Mouse (Mus musculus): ENCODE measurements at regions not wholly inside any gene's neighbourhood (a gene's known extent, or its start where the extent isn't known, plus 50 kb on each side); places are given as distances from the start of the nearest gene placed in this dataset.

GRCm38 (mm10) chr10:99468971-99469370 is 205.9 kb downstream of the Dusp6 start:
- no peak for DNase-seq

- DNase-seq: no peak
These were observed 208.9 kb downstream of the Dusp6 start for GRCm38 (mm10) chr10:99471832-99472497.

- no peak for DNase-seq
These were observed 209.8 kb downstream of the Dusp6 start for GRCm38 (mm10) chr10:99472806-99473205.

DNA sequence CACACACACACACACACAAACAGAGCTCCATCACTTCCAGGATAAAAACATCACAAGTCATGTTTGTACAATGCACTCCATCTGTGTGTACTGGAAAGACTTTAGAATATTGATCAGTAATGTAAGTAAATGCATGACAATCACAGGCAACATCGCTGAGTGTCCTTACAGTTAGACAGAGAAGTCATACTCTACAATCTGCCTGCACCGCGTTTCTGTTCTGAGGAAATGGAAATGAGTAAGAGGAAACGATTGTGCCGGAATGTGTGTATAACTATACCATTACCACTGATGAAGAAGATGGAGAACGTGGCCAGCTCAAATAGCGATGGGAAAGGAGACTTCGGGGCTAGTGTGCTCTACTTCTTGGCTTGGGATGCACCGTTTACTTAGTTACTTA is 210.7 kb downstream of the Dusp6 start:
- no peak for DNase-seq

DNA sequence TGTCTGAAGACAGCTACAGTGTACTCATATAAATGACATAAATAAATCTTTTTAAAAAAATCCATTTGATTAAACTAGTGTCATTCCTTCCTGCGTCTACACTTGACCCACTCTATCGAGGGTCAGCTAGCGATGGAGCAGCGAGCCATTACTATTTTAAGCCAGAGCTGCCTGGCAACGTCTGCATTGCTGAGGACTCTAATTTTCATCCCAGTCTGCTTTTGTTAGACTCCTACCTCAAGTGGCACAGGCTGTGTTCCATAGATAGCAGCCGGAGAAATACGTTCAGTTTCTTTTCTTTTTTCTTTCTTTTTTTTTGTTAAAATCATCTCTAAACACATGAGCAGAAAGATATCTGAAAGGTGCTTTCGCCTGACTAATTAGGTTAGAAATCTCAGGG is 211.5 kb downstream of the Dusp6 start:
- DNase-seq: no peak

DNA sequence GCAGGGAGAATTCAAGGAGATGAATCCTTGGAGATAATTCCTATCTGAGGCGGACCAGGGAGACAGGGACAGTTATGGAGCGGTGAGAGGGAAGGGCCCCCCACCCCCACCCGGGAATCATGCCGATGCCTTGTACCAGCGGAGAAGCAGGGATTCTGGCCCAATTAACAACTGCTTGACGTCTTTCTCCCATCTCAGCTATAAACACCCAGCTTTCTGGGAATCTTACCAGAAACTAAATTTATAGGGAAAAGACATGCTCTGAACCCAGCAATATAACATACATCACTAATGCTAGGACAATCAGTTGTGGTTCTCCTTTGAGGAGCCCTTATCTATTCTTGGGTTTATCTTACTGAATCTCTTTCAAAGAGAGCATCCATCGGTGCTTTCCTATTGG is 213.2 kb downstream of the Dusp6 start:
- DNase-seq: no peak

GRCm38 (mm10) chr10:99476776-99477175 is 213.7 kb downstream of the Dusp6 start:
- no peak for DNase-seq

DNA sequence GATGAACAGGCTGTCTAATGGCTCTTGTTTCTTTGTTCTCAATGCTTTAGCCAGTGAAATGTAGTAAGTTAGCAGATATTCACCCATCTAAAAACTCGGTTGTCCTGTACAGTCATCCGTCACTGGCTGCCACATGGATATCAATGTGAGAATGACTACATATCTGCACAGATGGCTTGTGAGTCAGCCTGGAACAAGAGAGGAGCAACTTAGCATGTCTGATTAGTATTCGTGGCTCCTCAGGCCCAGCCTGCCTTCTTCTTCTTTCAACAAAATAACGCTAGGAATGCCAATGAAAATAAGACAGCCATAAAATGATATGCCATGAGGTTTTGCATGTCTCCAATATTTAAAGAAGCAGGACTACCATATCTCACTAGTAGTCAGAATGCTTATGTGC is 217.5 kb downstream of the Dusp6 start:
- no peak for DNase-seq

DNA sequence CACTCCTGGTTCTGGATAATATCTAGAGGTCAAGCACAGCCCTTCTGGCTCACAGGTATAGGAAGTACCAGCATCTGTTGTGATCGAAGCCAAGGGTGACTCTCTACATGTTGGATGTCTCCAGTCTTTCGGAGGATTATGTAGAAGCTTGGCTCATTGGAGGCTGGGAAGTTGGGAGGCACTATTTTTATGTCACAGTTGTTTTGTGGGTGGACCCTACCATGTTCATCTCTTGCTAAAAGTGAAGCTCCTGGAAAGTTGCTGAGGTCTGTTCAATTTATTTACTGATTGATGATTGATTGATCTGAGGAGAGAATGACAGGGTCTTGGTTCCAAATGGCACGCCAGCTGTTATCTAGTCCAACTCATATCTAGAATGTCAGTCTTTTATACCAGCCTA is 219.0 kb downstream of the Dusp6 start:
- no peak for DNase-seq

DNA sequence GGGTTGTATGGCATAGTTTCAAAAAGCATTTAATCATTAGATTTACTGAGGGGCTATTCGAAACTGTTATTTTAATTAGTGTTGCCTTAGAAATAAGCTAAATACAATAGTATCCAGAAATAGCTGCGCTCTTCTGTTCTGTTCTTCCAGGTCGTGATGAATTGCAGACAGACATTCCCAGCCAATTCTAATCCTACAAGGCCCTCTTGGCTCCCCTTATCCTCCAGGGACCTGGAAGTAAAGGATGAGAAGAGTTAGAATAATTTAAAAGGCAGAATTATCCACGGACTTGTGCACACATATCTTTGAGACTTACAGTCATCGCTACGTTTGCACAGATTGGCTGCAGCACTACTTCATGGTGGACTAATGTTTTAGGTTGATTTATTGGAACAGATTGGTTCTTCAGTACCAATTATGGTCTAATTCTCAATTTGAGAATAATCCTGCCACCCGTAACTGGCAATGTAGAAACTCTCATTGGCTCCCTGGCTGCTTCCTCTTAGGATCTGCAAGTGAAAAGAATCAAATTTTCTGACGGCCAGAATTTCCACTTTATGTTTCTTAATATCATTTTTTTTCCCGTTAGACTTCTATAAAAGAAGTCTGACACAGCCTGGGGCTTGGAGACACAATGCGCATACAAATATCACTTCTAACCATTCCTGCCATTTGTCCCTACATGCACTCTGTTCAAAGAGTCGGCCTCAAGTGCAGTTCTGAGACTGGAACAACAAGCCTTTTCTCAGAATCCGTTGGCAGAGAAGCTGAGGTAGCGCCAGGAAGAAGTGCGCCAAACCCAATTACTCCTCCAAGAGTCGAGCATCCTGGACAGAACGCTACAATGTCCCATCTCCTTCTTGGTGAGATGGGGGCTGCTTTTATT is 225.4 kb downstream of the Dusp6 start:
- no peak for DNase-seq

DNA sequence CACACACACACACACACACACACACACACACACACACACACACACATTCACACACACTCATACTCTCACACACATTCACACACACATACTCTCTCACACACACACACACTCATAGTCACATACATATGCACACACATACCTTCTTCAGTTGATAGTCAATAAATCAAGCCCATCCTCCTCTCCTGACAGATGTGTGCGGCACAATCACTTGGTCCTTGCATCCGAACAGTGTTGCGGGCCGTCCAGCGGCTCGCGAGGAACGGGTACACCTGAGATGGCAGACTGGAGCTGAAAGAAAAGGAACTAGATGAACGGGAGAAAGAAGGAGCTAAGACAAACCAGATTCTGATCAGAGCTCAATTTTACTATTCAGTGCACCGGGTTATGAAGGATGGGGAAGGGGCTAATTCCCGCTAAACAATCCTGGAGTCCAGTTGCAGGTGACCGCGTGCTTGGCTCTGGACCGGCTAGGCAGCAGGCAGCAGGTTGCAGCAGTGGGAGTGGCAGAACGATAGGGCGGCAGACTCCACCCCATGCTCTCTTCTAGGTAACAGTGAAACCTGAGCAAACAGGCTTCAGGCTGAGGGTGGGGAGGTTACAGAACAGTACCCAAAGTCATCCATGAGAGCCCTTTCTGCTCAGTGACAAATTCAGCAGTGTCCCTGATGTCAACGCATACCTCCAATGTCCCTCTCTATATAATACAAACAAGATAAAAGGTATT is 247.8 kb downstream of the Csl start:
- DNase-seq: no peak

DNA sequence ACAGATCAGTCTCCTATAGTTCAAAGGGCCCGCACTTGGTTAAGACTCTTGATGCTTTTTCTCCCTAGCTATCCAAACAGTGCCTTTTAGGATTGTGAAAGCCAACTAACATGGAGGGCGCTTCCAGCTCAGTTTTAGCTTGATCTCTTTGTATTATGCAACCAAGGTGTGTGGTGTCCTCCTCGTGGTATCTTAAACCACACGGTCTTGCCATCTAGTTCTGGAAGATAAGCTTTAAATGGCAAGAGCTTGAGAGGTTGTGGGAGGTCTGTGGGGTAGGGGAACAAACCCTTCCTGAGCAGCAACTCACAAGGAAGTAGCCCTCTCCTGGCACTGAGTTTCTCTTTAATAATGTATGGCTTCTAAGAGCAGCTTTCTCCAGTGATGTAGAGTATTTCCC is 241.5 kb downstream of the Csl start:
- no peak for DNase-seq

GRCm38 (mm10) chr10:99519479-99519878 is 240.0 kb downstream of the Csl start:
- DNase-seq: no peak

GRCm38 (mm10) chr10:99523817-99524216 is 235.6 kb downstream of the Csl start:
- DNase-seq: no peak

GRCm38 (mm10) chr10:99524273-99525212 is 234.9 kb downstream of the Csl start:
- DNase-seq: no peak

DNA sequence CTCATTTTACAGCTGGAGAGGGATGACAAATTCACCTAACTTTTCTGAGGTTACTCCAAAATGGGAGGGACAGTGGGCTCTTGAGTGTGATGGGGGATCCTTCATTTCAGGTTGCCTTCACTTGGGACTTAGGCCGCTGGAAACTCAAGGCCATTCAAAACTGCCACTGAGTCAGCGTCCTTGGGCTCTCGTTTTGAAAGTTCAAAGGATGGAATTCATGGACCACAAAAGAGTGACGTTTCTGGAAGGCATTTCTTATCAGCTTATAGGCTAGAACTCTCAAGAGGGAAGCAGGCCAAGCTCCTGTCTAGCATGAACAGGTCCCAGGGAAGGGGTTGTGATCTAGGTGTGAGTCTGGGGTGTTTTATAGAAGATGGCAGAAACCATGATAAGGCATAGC is 233.3 kb downstream of the Csl start:
- no peak for DNase-seq

DNA sequence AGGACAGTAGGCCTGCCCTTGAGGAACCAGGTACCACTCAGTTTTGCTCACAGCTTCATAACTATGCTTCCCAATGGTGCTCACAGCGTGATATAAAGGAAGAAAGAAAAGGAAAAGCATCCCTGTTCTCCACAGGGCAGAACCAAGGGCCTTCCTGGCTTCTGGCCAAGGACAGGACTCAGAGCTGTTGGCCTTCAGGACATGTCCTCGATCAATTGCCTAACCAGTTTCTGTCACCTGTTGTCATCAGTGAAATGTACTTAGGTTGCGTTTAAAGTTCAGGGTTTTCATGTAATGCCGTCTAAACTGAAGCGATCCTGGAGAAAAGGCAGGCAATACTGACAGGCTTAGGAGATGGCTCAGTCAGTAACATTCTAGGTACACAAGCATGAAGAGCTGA is 232.9 kb downstream of the Csl start:
- no peak for DNase-seq

DNA sequence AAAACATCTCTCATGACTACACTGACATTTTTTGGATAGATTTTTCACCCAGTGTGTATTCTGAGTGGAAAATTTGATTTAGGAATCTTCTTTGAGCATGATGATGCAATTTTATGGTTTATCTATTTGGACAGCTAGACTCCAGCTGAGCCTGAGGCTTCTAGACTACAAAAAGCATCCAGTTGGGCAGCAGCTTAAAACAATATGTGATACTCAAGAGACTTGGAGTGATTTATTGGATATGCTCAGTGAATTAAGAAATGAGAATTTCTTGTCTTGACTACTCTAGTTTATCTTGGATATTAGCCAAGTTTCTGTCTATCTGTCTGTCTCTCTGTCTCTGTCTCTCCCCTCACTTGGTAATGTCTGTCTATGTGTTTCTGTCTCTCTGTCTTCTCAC is 228.4 kb downstream of the Csl start:
- DNase-seq: no peak

- DNase-seq: no peak
These were observed 227.9 kb downstream of the Csl start for GRCm38 (mm10) chr10:99531556-99531955.

GRCm38 (mm10) chr10:99531992-99532391 is 227.5 kb downstream of the Csl start:
- no peak for DNase-seq

DNA sequence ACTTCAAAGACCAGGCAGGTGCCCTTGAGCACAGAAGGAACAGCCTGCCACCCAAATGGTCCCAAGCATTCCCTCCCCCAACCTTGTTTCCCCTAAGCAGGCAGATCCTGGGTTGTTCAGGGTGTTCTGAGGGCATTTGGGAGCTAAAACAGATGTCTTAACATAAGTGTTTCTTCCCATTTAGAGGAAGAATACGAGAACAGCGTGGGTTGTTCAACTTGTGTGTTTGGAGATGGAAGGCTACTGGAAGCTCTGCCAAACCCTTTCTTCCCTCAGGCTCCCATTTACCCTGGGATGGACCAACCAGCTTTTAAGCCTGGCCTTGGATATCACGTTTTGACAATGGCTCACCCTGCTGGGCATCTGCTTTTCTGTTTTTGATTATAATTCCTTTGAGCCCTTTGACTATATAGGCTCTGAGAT is 226.8 kb downstream of the Csl start:
- DNase-seq: no peak

- no peak for DNase-seq
These were observed 226.0 kb downstream of the Csl start for GRCm38 (mm10) chr10:99533468-99533867.

DNA sequence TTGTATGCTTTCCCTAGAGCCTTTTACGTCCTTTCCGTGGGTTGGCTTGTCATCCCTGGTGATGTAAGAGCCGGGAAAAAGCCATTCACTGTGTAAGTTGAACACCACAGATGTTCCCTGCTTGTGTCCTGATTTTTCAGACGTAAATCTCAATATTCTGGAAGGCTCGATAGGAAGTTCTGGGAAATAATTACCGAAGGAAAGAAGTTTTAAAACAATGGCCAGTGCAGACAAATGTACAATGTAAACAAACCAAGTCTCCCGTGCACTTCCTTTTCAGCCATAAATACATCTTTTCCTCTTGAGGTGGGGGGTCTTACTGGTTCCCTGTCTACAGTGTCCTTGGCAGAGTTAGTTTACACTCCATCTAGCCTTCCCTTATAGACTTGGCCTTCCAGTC is 225.2 kb downstream of the Csl start:
- DNase-seq: no peak
